Mouse (Mus musculus) CH12.LX (cell line): ENCODE measurements around the gene Azi2. TPM values are rescaled to one million over a fixed set of nuclear protein-coding genes. Genes with fewer than 3 reads are reported as not detected.

Experiments used
- DNase-seq: peaks from one replicate; pipeline ENCODE4 v3.0.0-alpha.2; 2013; ENCODE audit errors: extremely low read depth
- H3K27ac ChIP-seq: 2 replicates; pipeline ENCODE4 v1.5.1; 2012; ENCODE audit warnings: low read depth, mild to moderate bottlenecking, control low read depth, moderate library complexity; ENCODE audit not compliant: insufficient read depth
- H3K27me3 ChIP-seq: replicated peaks from 2 replicates; pipeline ENCODE3; 2012; ENCODE audit warnings: inconsistent platforms
- H3K36me3 ChIP-seq, 2 experiments: replicated peaks in 1 of 2; 2 replicates each; pipeline versions ENCODE3 to v1.6.1; 2012; ENCODE audit warnings: inconsistent platforms in 1 of 2, low read length in 1 of 2, mild to moderate bottlenecking in 1 of 2, mixed read lengths in 1 of 2, moderate library complexity in 1 of 2; ENCODE audit not compliant: control insufficient read depth in 1 of 2, insufficient read depth in 1 of 2
- H3K4me1 ChIP-seq, 2 experiments: 2 replicates each; pipeline ENCODE4 v1.6.1; 2012; ENCODE audit warnings: inconsistent platforms in 1 of 2, moderate library complexity in 1 of 2; ENCODE audit not compliant: insufficient read depth in 2 of 2, control insufficient read depth in 1 of 2
- H3K4me2 ChIP-seq: 2 replicates; pipeline ENCODE4 v1.6.1; 2012; ENCODE audit warnings: low read depth, mild to moderate bottlenecking, control low read depth; ENCODE audit not compliant: poor library complexity, insufficient read depth, severe bottlenecking
- H3K4me3 ChIP-seq, 3 experiments: fragments of 150-350 bp in 1 of 3; sonication (generic) in 1 of 3; replicated peaks in 1 of 3; 2 replicates each; pipeline versions ENCODE3 to v1.5.1; 2011 to 2012; ENCODE audit warnings: low read depth in 2 of 3, low read length in 2 of 3, mild to moderate bottlenecking in 2 of 3, moderate library complexity in 2 of 3, control low read depth in 1 of 3, improper control_type of control experiment in 1 of 3, inconsistent platforms in 1 of 3, mixed read lengths in 1 of 3; ENCODE audit not compliant: poor library complexity in 1 of 3
- H3K79me2 ChIP-seq: replicated peaks from 2 replicates; pipeline ENCODE4 v1.6.1; 2012; ENCODE audit warnings: mild to moderate bottlenecking, moderate library complexity; ENCODE audit not compliant: control insufficient read depth, poor library complexity, insufficient read depth, severe bottlenecking; ENCODE audit errors: extremely low read depth
- H3K9ac ChIP-seq: 2 replicates; pipeline ENCODE4 v1.6.1; 2012; ENCODE audit warnings: low read depth, mild to moderate bottlenecking, control low read depth, moderate library complexity; ENCODE audit not compliant: insufficient read depth
- H3K9me3 ChIP-seq: replicated peaks from 2 replicates; pipeline ENCODE3; 2012; ENCODE audit warnings: low read length, inconsistent platforms, mixed read lengths
- BHLHE40 ChIP-seq: IDR thresholded peaks from 2 replicates; pipeline ENCODE4 v1.6.1; 2011; ENCODE audit warnings: mild to moderate bottlenecking, low read depth, low read length, improper control_type of control experiment
- CHD1 ChIP-seq: IDR thresholded peaks from 2 replicates; pipeline ENCODE4 v1.6.1; 2012; ENCODE audit warnings: low read depth, low read length, improper control_type of control experiment, inconsistent platforms
- CTCF ChIP-seq, 2 experiments: IDR thresholded peaks in 1 of 2; conservative IDR thresholded peaks in 1 of 2; 2 replicates each; pipeline ENCODE4 v1.5.1; 2011 to 2012; ENCODE audit warnings: low read depth in 2 of 2, low read length in 2 of 2, improper control_type of control experiment in 1 of 2, inconsistent platforms in 1 of 2, mild to moderate bottlenecking in 1 of 2, moderate library complexity in 1 of 2
- EP300 ChIP-seq: IDR thresholded peaks from 2 replicates; pipeline ENCODE4 v1.6.1; 2011; ENCODE audit warnings: low read length, improper control_type of control experiment
- GABPA ChIP-seq: IDR thresholded peaks from 2 replicates; pipeline ENCODE4 v1.6.1; 2012; ENCODE audit warnings: low read depth, low read length, improper control_type of control experiment, inconsistent platforms; ENCODE audit not compliant: insufficient replicate concordance
- HCFC1 ChIP-seq: IDR thresholded peaks from 2 replicates; pipeline ENCODE4 v1.6.1; 2012; ENCODE audit warnings: low read depth, mild to moderate bottlenecking, inconsistent platforms, low read length, improper control_type of control experiment
- IRF4 ChIP-seq: IDR thresholded peaks from 2 replicates; pipeline ENCODE4 v1.6.1; 2014; ENCODE audit warnings: low read depth, mild to moderate bottlenecking, inconsistent platforms, low read length, improper control_type of control experiment
- JUND ChIP-seq: conservative IDR thresholded peaks from 2 replicates; pipeline ENCODE4 v1.6.1; 2011; ENCODE audit warnings: low read depth, low read length, improper control_type of control experiment
- MAFK ChIP-seq: IDR thresholded peaks from 2 replicates; pipeline ENCODE4 v1.6.1; 2011; ENCODE audit warnings: low read length, improper control_type of control experiment; ENCODE audit not compliant: insufficient replicate concordance
- MAX ChIP-seq: IDR thresholded peaks from 2 replicates; pipeline ENCODE4 v1.6.1; 2011; ENCODE audit warnings: low read length, improper control_type of control experiment
- MEF2A ChIP-seq: IDR thresholded peaks from 2 replicates; pipeline ENCODE4 v1.6.1; 2014; ENCODE audit warnings: low read depth, mild to moderate bottlenecking, inconsistent platforms, low read length, improper control_type of control experiment, borderline replicate concordance
- MYC ChIP-seq: IDR thresholded peaks from 2 replicates; pipeline ENCODE4 v1.6.1; 2011; ENCODE audit warnings: low read depth, mild to moderate bottlenecking, improper control_type of control experiment, low read length
- POLR2AphosphoS2 ChIP-seq: IDR thresholded peaks from 2 replicates; pipeline ENCODE4 v1.6.1; 2011; ENCODE audit warnings: low read depth, low read length, improper control_type of control experiment
- SIN3A ChIP-seq: IDR thresholded peaks from 2 replicates; pipeline ENCODE4 v1.6.1; 2012; ENCODE audit warnings: low read length, improper control_type of control experiment, inconsistent platforms
- SMC3 ChIP-seq: IDR thresholded peaks from 2 replicates; pipeline ENCODE4 v1.6.1; 2011; ENCODE audit warnings: low read depth, low read length, improper control_type of control experiment
- TBP ChIP-seq: conservative IDR thresholded peaks from 2 replicates; pipeline ENCODE4 v1.6.1; 2011; ENCODE audit warnings: low read depth, low read length, improper control_type of control experiment
- TCF12 ChIP-seq: IDR thresholded peaks from 2 replicates; pipeline ENCODE4 v1.6.1; 2014; ENCODE audit warnings: low read depth, mild to moderate bottlenecking, inconsistent platforms, low read length, improper control_type of control experiment
- USF1 ChIP-seq: IDR thresholded peaks from 2 replicates; pipeline ENCODE4 v1.6.1; 2014; ENCODE audit warnings: low read depth, mild to moderate bottlenecking, inconsistent platforms, low read length, improper control_type of control experiment
- ZKSCAN1 ChIP-seq: IDR thresholded peaks from 2 replicates; pipeline ENCODE4 v1.6.1; 2012; ENCODE audit warnings: low read depth, inconsistent platforms, low read length, improper control_type of control experiment, borderline replicate concordance
- ZNF384 ChIP-seq: IDR thresholded peaks from 2 replicates; pipeline ENCODE4 v1.6.1; 2012; ENCODE audit warnings: low read depth, low read length, improper control_type of control experiment, inconsistent platforms
- dilution Hi-C: fragments of 300-500 bp; cut with MboI; formaldehyde crosslinking; loops from 2 replicates; pipeline ENCODE4 v1.14.3; 2020; ENCODE audit warnings: low sequenced_read_pairs; ENCODE audit not compliant: extremely low pct_unique_long_range_greater_than_20kb, extremely low pct_ligation_motif_present
- in situ Hi-C: fragments of 300-500 bp; cut with MboI; formaldehyde crosslinking; loops from 3 replicates; pipeline ENCODE4 v1.14.3; 2019; ENCODE audit warnings: low sequenced_read_pairs, low pct_ligation_motif_present, low pct_unique_long_range_greater_than_20kb, mixed read lengths
- polyA plus RNA-seq: library from polyadenylated mRNA; unstranded; fragments of >175 nt; gene quantifications from 2 replicates; pipeline ENCODE4 v1.2.1, GENCODE M21; 2012; ENCODE audit warnings: low read depth; ENCODE audit not compliant: insufficient read length
- total RNA-seq, 2 experiments: library from RNA; depleted of rRNA; stranded (reverse); fragments of 300-350 nt in 1 of 2; fragments of >200 nt in 1 of 2; gene quantifications; 2 replicates each; pipeline ENCODE4 v1.2.3; 2012 to 2014

Azi2 gene
- total and polyA plus RNA-seq, 3 experiments: 25.4 to 52.6 (median 32.6) TPM

DNA sequence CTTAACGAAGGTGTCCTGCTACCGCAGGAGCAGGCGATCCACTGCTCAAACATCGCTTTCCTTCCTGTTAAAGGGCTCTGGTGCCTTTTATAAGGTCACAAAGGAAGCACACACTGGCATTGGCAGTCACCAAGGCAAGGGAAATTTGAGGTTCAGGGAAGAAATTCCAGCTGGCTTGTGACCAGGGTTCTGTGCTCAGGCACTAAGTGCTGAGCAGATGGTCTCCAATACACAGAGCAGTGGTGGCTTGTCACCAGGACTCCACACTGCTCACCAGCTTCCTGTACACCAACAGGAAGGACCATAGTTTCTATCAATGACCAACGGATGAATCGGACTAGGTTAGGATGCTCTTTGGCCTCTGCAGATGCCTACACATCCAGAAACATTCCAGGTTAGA, 30.1 kb downstream of the Azi2 start:
- Histone ChIP-seq H3K27ac (no peak overlapping the region), H3K27me3 (no peaks in the 10 kb centered on the region), H3K4me2 (no peak overlapping the region), H3K9ac (no peak overlapping the region), H3K4me1 (peaks cover 0 to 12% of the 10 kb centered on the region in 2 experiments; a peak in 1 of 4 replicates), H3K36me3 (peaks cover 18 to 57% of the 10 kb centered on the region in 2 experiments), H3K79me2 (no peaks in the 10 kb centered on the region), H3K9me3 (no peaks in the 10 kb centered on the region), H3K4me3 (no peak overlapping the region)
- no peak for TF ChIP-seq HCFC1
- dilution Hi-C loops (no loop called here), in situ Hi-C loops (loop anchor here (25.0 kb wide), 1 partner anchor 417 kb away; the partner anchor contains the start of gene Eomes)
- no peak for DNase-seq

DNA sequence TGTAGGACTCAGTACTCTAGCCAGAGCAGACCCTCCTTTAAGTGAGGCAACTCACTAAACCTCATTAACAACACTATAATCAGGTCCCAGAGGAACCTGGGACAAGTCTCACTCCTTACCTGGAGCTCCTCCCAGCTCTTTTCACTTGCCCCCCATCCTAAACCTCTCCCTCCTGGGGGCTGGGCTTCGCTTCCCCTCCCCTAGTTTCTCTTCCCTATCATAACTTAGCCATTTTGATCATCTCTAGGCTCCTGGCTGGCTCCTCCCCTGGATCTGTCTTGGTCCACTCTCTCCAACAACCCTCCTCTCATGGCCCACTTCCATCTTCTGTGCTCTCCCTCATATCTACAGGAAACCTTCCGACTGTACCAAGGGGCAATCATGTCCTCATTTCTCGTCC, 31.0 kb downstream of the Azi2 start:
- TF ChIP-seq TBP (no peak), ZNF384 (no peak), CHD1 (no peak), MAFK (no peak), CTCF (conservative IDR thresholded peaks at IDR 0.05 in 1 of 2, IDR thresholded peaks at IDR 0.05 in 1 of 2; ENCODE audit: low read depth in 2 of 2, low read length in 2 of 2) (no peak), ZKSCAN1 (no peak), BHLHE40 (no peak), MEF2A (no peak), SMC3 (no peak), TCF12 (no peak), SIN3A (no peak), IRF4 (no peak), POLR2AphosphoS2 (no peak), MYC (no peak), USF1 (no peak), GABPA (no peak), JUND (no peak), MAX (no peak), EP300 (no peak)
- Histone ChIP-seq H3K79me2 (no peaks in the 10 kb centered on the region), H3K36me3 (peaks cover 15 to 51% of the 10 kb centered on the region in 2 experiments), H3K9me3 (no peaks in the 10 kb centered on the region), H3K9ac (no peak overlapping the region), H3K27ac (no peak overlapping the region), H3K4me1 (peaks cover 0 to 12% of the 10 kb centered on the region in 2 experiments; a peak in 1 of 4 replicates), H3K4me3 (no peak overlapping the region), H3K4me2 (no peak overlapping the region), H3K27me3 (no peaks in the 10 kb centered on the region)
- dilution Hi-C loops: no loop called here
- no peak for DNase-seq
- in situ Hi-C loops: loop anchor here (25.0 kb wide), 1 partner anchor 416 kb away; the partner anchor contains the start of gene Eomes
